Mouse (Mus musculus): ENCODE measurements at regions not wholly inside any gene's neighbourhood (a gene's known extent, or its start where the extent isn't known, plus 50 kb on each side); places are given as distances from the start of the nearest gene placed in this dataset.

GRCm38 (mm10) chr9:46379453-46379852 is 59.7 kb upstream of the 4931429L15Rik start:
- DNase-seq: no peak

- DNase-seq: no peak
Observed at GRCm38 (mm10) chr9:46378339-46378738, 58.6 kb upstream of the 4931429L15Rik start.
